Mouse (Mus musculus): ENCODE measurements around the gene Ndufa4.

DNA sequence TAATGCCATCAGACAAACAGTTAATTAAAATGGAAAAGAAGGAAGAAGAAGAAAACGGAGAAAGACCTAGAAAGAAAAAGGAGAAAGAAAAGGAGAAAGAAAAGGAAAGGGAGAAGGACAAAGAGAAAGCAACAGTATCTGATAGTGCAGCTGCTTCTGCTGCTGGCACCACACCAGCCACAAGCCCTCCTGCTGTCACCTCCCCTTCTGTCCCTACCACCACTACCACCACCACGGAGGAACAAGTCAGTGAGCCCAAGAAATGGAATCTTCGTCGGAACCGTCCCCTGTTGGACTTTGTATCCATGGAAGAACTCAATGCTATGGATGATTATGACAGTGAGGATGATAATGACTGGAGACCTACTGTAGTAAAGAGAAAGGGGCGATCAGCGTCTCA is 26.1 kb upstream of the Ndufa4 start:
- TF ChIP-seq CTCF (IDR thresholded peaks at IDR 0.05; ENCODE audit: extremely low read depth, insufficient read depth, insufficient read length, insufficient replicate concordance) (no peak), POLR2A (IDR thresholded peaks at IDR 0.05; ENCODE audit: low read depth, low read length) (no peak)

Measured in spleen, adult 2 months (tissue).